Mouse (Mus musculus) Muller cell, postnatal 12 days (primary cell): ENCODE results near the gene Fam102b.

Experiments
- DNase-seq: peaks from one replicate; pipeline ENCODE4 v3.0.0-alpha.2; 2015; ENCODE audit errors: inconsistent ontology term

The Fam102b gene

GRCm38 (mm10) chr3:109010489-109011260 is 16.7 kb downstream of the Fam102b start:
- peak; percentile 97 for DNase-seq

GRCm38 (mm10) chr3:109008180-109008579 is 19.2 kb downstream of the Fam102b start:
- no peak for DNase-seq

- DNase-seq: peak; percentile 9
Measured at GRCm38 (mm10) chr3:109005777-109006176, 21.6 kb downstream of the Fam102b start.

- DNase-seq: no peak
Measured at GRCm38 (mm10) chr3:108999173-108999572, 28.2 kb downstream of the Fam102b start.

GRCm38 (mm10) chr3:108997762-108998161 is 29.6 kb downstream of the Fam102b start:
- no peak for DNase-seq

- no peak for DNase-seq
Measured at GRCm38 (mm10) chr3:108997284-108997683, 30.1 kb downstream of the Fam102b start.

- DNase-seq: no peak
Measured at GRCm38 (mm10) chr3:108995379-108995778, 32.0 kb downstream of the Fam102b start.

- DNase-seq: no peak
Measured at GRCm38 (mm10) chr3:108994477-108994876, 32.9 kb downstream of the Fam102b start.

GRCm38 (mm10) chr3:108989971-108990548 is 37.3 kb downstream of the Fam102b start:
- DNase-seq: no peak

GRCm38 (mm10) chr3:108987009-108987659 is 40.3 kb downstream of the Fam102b start:
- no peak for DNase-seq

GRCm38 (mm10) chr3:108986534-108986933 is 40.9 kb downstream of the Fam102b start:
- DNase-seq: peak; percentile 15

- DNase-seq: no peak
Measured at GRCm38 (mm10) chr3:108983989-108984388, 43.4 kb downstream of the Fam102b start.

GRCm38 (mm10) chr3:108981946-108982345 is 45.5 kb downstream of the Fam102b start:
- no peak for DNase-seq

- DNase-seq: no peak
Measured at GRCm38 (mm10) chr3:108977340-108978030, 49.9 kb downstream of the Fam102b start.

GRCm38 (mm10) chr3:108974920-108975485 is 52.4 kb downstream of the Fam102b start:
- DNase-seq: no peak

GRCm38 (mm10) chr3:108973980-108974660 is 53.3 kb downstream of the Fam102b start:
- no peak for DNase-seq

- no peak for DNase-seq
Measured at GRCm38 (mm10) chr3:108966051-108966450, 61.4 kb downstream of the Fam102b start.

GRCm38 (mm10) chr3:108964361-108965044 is 62.9 kb downstream of the Fam102b start:
- no peak for DNase-seq

GRCm38 (mm10) chr3:108963776-108964175 is 63.6 kb downstream of the Fam102b start:
- no peak for DNase-seq

GRCm38 (mm10) chr3:108963278-108963677 is 64.1 kb downstream of the Fam102b start:
- no peak for DNase-seq

- DNase-seq: no peak
Measured at GRCm38 (mm10) chr3:108961655-108962054, 65.8 kb downstream of the Fam102b start.
